Mouse (Mus musculus) gastrocnemius, postnatal 4 days (tissue): ENCODE measurements at regions not wholly inside any gene's neighbourhood (a gene's known extent, or its start where the extent isn't known, plus 50 kb on each side); places are given as distances from the start of the nearest gene placed in this dataset.

ENCODE experiments used
- DNase-seq, 2 experiments: peaks; one replicate each; pipeline ENCODE4 v3.0.0; 2021 to 2022; ENCODE audit warnings: low spot score in 2 of 2, mixed read lengths in 2 of 2

DNA sequence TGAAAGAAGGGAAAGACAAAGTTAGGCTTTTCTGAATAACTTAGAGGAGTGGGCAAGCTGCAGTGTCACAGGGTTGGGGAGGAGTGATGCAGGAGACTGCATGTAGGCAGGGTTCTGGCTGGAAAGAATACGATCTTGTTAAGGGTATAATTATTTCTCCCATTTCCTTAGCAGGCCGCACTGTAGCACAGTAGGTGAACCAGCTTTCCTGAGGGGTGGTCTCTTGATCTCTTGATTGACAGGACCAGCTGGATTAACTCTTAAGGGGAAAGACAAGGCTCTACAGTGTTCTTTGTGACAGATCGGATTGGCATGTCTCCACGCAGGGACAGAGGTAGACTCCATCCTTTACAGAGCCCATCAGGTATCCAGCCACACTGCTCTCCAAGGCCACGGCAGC, 54.5 kb upstream of the Meis1 start:
- no peak for DNase-seq

GRCm38 (mm10) chr11:19073887-19074564, 55.2 kb upstream of the Meis1 start:
- DNase-seq: no peak

GRCm38 (mm10) chr11:19091101-19091857, 72.5 kb upstream of the Meis1 start:
- DNase-seq: no peak

DNA sequence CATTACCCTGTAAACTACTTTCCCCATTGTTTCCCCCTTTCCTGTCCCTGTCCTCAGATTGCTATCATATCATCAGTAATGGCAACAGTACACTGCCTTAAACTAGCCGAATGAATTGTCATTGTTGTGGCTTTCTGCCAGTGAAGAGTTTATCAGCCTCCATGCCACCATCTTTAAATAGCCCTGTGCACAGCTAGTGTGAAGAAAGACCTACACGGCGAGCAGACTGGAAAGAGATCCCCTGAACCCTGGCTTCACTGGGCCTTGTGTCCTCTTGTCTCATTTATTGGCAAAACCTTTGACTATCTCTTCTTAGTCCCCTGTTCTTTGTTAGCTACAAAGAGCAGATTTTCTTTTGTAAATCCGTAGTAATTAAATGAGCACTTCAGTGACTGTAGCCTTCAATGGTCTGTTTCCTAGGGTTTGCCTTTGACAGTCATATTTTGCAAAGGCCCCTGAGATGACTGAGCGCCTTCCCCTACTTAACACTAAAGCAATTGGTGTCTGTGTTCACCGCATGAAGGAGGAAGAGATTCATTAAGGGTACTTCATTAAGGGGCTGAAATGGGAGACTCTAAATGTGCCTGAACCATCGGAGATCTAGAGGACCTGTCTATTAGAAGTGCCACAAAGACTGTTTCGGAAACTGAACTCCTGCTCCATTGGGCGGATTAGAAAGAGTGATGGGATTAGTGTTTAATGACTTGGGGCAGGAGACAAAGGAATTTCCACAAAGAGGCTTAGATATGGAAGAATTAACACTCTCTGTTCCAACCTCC, 74.4 kb upstream of the Meis1 start:
- DNase-seq: no peak

DNA sequence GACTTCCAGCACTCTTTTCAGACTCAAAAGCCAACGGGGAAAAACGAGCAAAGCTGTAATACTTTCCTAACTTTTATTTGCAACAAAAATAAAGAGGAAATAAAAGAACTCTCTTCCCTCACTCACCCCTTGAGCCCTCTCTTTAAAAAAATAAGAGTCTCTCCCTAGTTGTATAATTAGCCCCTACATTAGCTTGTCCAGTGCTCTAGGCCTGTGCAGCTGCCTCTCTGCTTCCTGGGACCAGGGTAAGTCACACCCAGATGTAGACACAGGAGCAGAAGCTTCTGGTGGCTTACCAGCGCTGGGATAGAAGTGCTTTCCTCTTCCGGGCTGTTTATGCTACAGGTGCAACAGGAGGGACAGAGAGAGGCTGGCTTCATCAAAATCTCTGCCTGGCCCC, 75.0 kb upstream of the Meis1 start:
- no peak for DNase-seq

GRCm38 (mm10) chr11:19094183-19094582, 75.4 kb upstream of the Meis1 start:
- no peak for DNase-seq

GRCm38 (mm10) chr11:19102981-19103568, 84.3 kb upstream of the Meis1 start:
- no peak for DNase-seq

- DNase-seq: no peak
Observed at GRCm38 (mm10) chr11:19107180-19107579, 88.4 kb upstream of the Meis1 start.

DNA sequence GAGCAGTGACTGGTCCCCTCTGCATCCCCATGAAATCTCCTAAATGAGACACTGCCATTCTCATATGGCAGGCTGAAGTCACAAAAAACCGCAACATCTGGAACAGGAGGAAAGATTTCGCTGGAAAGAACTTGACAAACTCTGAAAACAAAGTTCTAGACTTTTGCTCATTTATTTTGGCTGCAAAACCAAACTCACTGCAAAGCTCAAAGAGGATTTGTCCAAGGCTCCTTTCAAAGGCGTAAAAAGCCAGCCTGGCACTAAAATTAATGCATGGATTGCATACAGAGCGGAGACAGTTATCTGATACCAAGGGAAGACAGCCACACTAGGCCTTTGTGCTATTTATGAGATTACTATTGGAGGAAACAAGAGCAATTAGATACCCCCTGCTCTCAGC, 90.3 kb upstream of the Meis1 start:
- DNase-seq: no peak

DNA sequence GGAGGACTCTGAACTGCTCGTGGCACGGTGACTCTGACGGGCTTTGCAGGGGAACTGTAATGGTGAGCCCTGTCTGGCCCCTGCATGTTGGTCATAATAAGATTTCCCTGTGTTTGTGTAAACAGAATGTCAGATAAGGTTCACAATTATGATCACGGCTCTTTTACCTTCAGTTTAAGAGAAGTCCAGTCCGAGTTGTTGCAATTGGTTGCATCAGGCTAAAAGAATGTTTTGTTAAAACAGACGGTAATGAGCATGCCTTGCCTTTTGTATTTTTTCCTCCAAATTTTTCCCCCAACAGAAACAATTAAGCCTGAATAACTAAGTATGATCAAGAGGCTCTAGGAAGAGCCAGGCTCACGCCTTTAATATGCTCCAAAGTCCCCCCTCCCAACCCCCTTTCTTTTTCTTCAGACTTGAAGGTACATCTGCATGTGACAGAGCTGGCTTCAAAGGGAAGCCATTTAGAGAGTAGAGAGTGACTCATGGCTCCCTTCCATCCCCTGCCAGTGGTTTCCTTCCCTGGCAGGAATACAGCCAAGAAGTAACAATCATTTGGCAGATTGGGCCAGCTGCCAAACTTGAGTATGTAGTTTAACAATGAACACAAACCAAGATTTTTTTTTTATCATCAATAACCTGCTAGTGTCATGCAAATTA, 93.3 kb upstream of the Meis1 start:
- DNase-seq: no peak

DNA sequence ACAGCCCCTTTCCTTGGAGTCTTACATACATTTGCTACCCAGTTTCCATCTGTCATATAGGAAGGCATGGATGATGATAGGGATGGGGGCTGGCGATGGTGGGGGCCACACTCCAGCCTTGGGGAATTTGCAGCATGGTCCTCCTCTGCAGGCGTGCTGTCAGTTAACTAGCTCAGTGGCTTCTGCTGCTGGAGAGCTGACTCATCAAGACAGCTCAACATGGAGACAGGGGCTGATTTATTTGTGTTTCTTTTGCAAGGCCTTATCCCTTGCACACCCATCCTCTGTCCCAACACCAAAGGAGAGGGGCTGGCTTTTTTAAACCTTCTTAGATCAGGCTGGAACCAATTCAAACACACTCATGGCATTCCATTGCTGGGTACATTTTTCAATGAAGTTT, 98.3 kb upstream of the Meis1 start:
- DNase-seq: no peak

- no peak for DNase-seq
Observed at GRCm38 (mm10) chr11:19118258-19118657, 99.5 kb upstream of the Meis1 start.

DNA sequence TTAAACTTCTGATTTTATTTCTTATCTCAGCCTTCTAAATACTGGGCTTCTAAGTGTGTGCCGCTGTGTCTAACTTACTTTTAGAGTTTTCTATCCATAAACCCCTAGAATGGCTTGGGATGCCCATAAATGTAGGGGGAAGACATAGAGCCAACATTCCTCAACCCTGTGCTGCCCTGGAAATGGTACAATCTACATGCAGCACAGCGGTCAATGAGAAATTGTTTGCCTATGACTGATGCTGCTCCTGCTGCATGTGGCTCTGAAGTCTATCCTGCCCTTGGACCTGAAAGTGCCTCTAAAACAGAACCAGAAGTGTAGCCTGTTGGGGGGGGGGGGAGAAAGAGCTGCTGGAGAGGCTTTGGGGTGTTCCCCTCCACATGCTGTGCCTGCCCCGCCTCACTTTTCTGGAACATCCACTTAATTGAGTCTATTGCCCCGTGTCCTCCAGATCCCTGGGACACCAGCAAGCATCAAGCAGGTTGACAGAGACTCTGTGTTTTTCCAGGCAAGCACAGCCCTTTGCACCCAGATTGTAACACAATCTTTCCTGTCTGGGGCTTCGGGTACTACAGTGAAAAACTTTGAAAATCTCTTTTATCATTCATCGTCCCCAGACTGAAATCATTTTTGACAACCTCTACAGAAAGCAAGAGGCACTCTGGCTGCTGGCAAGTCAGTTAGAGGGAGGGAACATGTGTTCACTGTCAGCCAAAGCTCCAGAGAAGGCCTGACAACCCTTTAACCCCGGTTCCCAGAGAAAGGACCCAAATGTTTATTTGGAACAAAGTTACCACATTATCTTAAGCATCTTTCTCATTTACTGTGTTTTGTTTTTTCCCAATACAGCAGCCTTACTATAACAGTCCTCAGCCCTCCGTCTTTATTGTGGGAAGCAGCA, 101.4 kb upstream of the Meis1 start:
- DNase-seq: no peak

DNA sequence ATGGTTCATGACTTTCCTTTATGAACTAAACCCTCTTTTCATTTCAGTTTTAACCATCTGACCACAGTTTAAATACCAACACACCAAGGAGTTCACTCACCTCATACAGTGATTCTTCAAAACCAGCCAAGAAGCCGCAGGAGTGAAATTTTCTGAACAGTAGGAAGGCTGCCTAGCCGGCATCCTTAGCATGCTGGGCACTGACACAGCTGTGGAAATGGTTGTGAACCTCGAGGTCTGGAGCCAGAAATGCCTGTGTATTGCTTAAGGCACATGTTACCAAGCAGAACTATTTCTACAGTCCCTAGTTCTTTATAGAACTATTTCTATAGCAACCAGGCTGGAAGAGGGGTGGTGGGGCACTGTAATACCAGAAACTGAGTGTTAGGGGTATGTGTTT, 102.1 kb upstream of the Meis1 start:
- no peak for DNase-seq

DNA sequence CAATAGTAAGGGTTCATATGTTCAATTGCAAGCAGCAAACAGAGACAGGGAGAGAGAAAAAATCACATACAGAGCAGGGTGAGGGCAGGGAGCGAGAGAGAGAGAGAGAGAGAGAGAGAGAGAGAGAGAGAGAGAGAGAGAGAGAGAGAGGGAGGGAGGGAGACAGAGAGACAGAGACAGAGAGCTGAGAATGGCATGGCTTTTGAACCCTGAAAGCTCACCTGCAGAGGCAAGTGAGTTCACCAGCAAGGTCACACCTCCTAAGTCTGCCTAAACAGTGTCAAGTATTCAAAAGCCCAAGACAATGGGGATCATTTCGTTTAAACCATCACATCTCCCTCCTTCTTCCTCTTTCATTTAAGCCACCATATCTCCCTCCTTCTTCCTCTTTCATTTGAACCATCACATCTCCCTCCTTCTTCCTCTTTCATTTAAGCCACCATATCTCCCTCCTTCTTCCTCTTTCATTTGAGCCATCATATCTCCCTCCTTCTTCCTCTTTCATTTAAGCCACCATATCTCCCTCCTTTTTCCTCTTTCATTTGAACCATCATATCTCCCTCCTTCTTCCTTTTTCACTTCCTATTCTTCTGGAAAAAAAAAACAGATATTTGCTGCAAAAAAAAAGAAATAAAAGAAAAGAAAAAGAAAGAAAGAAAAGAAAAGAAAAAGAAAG, 116.7 kb upstream of the Meis1 start:
- no peak for DNase-seq

DNA sequence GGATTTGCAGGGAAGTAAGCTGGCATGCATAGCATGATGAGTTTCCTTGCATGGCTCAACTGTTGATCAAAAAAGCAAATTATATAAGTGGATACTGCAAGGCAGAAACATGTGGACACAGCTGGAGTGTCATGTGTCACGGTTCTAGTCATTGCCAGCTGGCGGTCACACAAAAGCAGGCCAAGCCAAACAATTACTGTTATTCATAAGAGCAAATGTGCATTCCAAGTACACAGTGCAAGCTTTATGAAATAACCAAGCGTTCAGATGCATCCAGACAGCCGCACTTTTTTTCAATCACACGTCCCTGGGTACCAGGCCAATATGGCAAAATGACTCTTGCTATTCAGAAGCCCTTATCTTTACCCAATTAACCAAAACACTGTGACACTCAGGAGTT, 119.6 kb upstream of the Meis1 start:
- DNase-seq: peak; percentile 36 to 71

DNA sequence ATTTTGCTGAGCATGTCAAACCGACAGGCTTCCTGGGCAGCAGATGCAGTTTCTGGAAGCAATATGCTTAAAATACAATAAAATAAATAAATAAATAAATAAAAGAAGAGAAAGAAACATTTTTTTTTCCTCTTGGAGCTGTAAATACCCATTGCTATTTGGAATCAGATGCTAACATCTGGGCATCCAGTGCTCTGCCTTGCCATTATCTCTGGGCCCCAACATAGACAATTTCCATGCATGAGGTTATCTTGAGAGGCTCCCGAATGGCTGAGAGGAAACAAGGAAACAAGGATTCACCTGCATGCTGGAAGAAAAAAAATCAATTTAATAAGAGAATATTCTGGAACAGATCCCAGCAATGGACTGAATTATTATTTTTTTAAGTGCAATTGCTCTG, 120.0 kb upstream of the Meis1 start:
- DNase-seq: no peak

- peak in 1 of 2 experiments; percentile 18 for DNase-seq
Observed at GRCm38 (mm10) chr11:19143267-19144000, 124.6 kb upstream of the Meis1 start.

GRCm38 (mm10) chr11:19144506-19144905, 125.7 kb upstream of the Meis1 start:
- no peak for DNase-seq
